8 mouse cellular contexts compared by ENCODE assay signal in the genomic region with DNA sequence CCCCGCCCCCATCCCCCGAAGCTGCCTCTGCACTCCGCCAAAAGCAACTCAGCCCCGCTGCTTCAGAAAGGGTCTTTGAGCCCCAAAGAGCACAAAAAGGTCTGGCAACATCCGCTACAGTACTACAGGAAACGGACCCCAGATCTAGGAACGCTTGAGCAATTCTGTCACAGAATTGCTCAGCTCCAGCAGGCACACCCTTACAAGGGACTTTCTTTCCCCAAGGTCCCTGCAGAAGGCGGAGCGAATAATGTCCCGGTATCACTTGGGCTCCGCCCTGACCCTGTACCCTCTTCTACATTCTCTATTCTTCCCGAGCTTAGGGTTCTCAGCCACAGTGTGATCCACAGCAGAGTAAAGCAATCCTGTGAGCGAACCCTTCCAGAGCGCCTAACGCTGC. TPM values are rescaled to one million over a fixed set of nuclear protein-coding genes. Genes with fewer than 3 reads are reported as not detected.
DNase-seq lines count a peak whose midpoint lies in the region; ATAC-seq and TF ChIP-seq lines count a peak whose summit lies in the region.

No protein-coding gene starts in this region.

- H3K36me3 ChIP-seq in forebrain, postnatal 0 days (ENCODE audit: insufficient read depth): peaks cover 6% of the 10 kb centered on the region
- H3K36me3 ChIP-seq in limb, embryonic 14.5 days (ENCODE audit: control insufficient read depth, insufficient read depth, low read length): peaks cover 19% of the 10 kb centered on the region
- peaks cover 14% of the 10 kb centered on the region for H3K36me3 ChIP-seq in neural tube, embryonic 12.5 days

- no peak for DNase-seq in frontal cortex, adult 2 months (ENCODE audit: extremely low spot score in 1 of 2, low spot score in 1 of 2)
- no peak for DNase-seq in forebrain, postnatal 0 days
- DNase-seq in limb, embryonic 14.5 days (ENCODE audit: low spot score): no peak
- no peak for DNase-seq in thymus, postnatal 0 days (ENCODE audit: low spot score)
- DNase-seq in left cerebral cortex, adult 11 months (ENCODE audit: low spot score): no peak

- H3K9ac ChIP-seq in forebrain, postnatal 0 days: peak overlapping the region; percentile 53
- H3K9ac ChIP-seq in limb, embryonic 14.5 days (ENCODE audit: low read depth, low read length, severe bottlenecking): peak overlapping the region; percentile 43; the same call in 1 of the 2 replicates
- H3K9ac ChIP-seq in neural tube, embryonic 12.5 days: 0 out of 2 replicates have a peak overlapping the region, but pooled peaks have one; percentile 26

- ATAC-seq in frontal cortex, adult (ENCODE audit: low TSS enrichment): peak; percentile 3; the same call in 1 of the 2 replicates
- peak; percentile 10 for ATAC-seq in CD4-positive, CD25-positive, alpha-beta regulatory T cell, adult 4 months
- no peak; the same call in 1 of the 2 replicates for ATAC-seq in forebrain, postnatal 0 days
- peak; percentile 16 for ATAC-seq in limb, embryonic 14.5 days (ENCODE audit: low FRiP score, low read depth)
- peak; percentile 17 for ATAC-seq in neural tube, embryonic 12.5 days (ENCODE audit: low FRiP score, low read depth)

- no peak for TF ChIP-seq POLR2A in limb, embryonic 14.5 days (IDR thresholded peaks at IDR 0.05; ENCODE audit: borderline replicate concordance, extremely low read depth, insufficient read depth, insufficient read length)

- peak overlapping the region; percentile 52 for H3K4me3 ChIP-seq in forebrain, postnatal 0 days (ENCODE audit: low read depth, low read length)
- H3K4me3 ChIP-seq in limb, embryonic 14.5 days (replicated peaks; ENCODE audit: low read length): peak overlapping the region; percentile 55
- peak overlapping the region; percentile 56 for H3K4me3 ChIP-seq in neural tube, embryonic 12.5 days

- no peaks in the 10 kb centered on the region for H3K4me1 ChIP-seq in forebrain, postnatal 0 days (ENCODE audit: insufficient read depth)
- H3K4me1 ChIP-seq in limb, embryonic 14.5 days (ENCODE audit: control insufficient read depth, insufficient read depth, low read length): no peaks in the 10 kb centered on the region
- peaks cover 7% of the 10 kb centered on the region; the same call in 1 of the 2 replicates for H3K4me1 ChIP-seq in neural tube, embryonic 12.5 days

- H3K9me3 ChIP-seq in forebrain, postnatal 0 days (ENCODE audit: low read length): no peaks in the 10 kb centered on the region
- no peaks in the 10 kb centered on the region for H3K9me3 ChIP-seq in limb, embryonic 14.5 days (ENCODE audit: control insufficient read depth, low read length)
- no peaks in the 10 kb centered on the region for H3K9me3 ChIP-seq in neural tube, embryonic 12.5 days

- H3K4me2 ChIP-seq in forebrain, postnatal 0 days (ENCODE audit: low read depth): peak overlapping the region; percentile 61
- H3K4me2 ChIP-seq in limb, embryonic 14.5 days (replicated peaks; ENCODE audit: low read depth, low read length, severe bottlenecking): peak overlapping the region; percentile 52
- peak overlapping the region; percentile 66 for H3K4me2 ChIP-seq in neural tube, embryonic 12.5 days (replicated peaks)

- peak overlapping the region; percentile 92 for H3K27ac ChIP-seq in forebrain, postnatal 0 days (ENCODE audit: low read depth, low read length)
- H3K27ac ChIP-seq in limb, embryonic 14.5 days (replicated peaks; ENCODE audit: low read depth, low read length): peak overlapping the region; percentile 83
- H3K27ac ChIP-seq in neural tube, embryonic 12.5 days: no peak overlapping the region

- no peak for TF ChIP-seq CTCF in forebrain, postnatal 0 days (IDR thresholded peaks at IDR 0.05; ENCODE audit: low read depth)

- 28% methylated on average over 15 of the region's 15 CpGs for WGBS in forebrain, postnatal 0 days
- 15% methylated on average over 15 of the region's 15 CpGs for WGBS in limb, embryonic 14.5 days
- 16% methylated on average over 14 of the region's 15 CpGs for WGBS in neural tube, embryonic 12.5 days

- no peaks in the 10 kb centered on the region for H3K27me3 ChIP-seq in forebrain, postnatal 0 days (ENCODE audit: insufficient read depth, low read length)
- H3K27me3 ChIP-seq in limb, embryonic 14.5 days (ENCODE audit: control insufficient read depth, insufficient read depth, low read length): no peaks in the 10 kb centered on the region
- no peaks in the 10 kb centered on the region for H3K27me3 ChIP-seq in neural tube, embryonic 12.5 days (replicated peaks)

RNA-seq across cellular contexts. Expression of a gene that starts 2.9 kb away (rescaled TPM):
- 131 and 166 TPM in 2 replicates for polyA plus RNA-seq in frontal cortex, adult 2 months (2012; rRNA removed)
- 100 to 1,000 TPM; 199 to 249 TPM for polyA plus RNA-seq in CD4-positive, CD25-positive, alpha-beta regulatory T cell, adult 4 months (2017; shearing (Covaris generic))
- total RNA-seq in forebrain, postnatal 0 days (2014; rRNA removed): 327 and 336 TPM in 2 replicates
- polyA plus RNA-seq in forebrain, postnatal 0 days (2015; fragmentation: Nextera tagmentation; extraction: Ambion mirVana): 35.5 and 45.1 TPM in 2 replicates
- 573 and 611 TPM in 2 replicates for polyA plus RNA-seq in limb, embryonic 14.5 days (2012; rRNA removed)
- 335 and 363 TPM in 2 replicates for polyA plus RNA-seq in limb, embryonic 14.5 days (2014; fragmentation: Nextera tagmentation; extraction: Ambion mirVana)
- 158 and 170 TPM in 2 replicates for polyA plus RNA-seq in neural tube, embryonic 12.5 days (2016; fragmentation: Nextera tagmentation; extraction: Ambion mirVana)
- 108 and 110 TPM in 2 replicates for polyA plus RNA-seq in thymus, postnatal 0 days (2015; fragmentation: Nextera tagmentation; extraction: Ambion mirVana)

RNA-seq across cellular contexts. Expression of a gene that starts 7.8 kb away (rescaled TPM):
- polyA plus RNA-seq in frontal cortex, adult 2 months (2012; rRNA removed): 45.2 and 45.8 TPM in 2 replicates
- 10 to 100 TPM; 35.0 to 53.2 TPM for polyA plus RNA-seq in CD4-positive, CD25-positive, alpha-beta regulatory T cell, adult 4 months (2017; shearing (Covaris generic))
- total RNA-seq in forebrain, postnatal 0 days (2014; rRNA removed): 51.6 and 73.2 TPM in 2 replicates
- polyA plus RNA-seq in forebrain, postnatal 0 days (2015; fragmentation: Nextera tagmentation; extraction: Ambion mirVana): 16.9 and 21.0 TPM in 2 replicates
- 107 and 143 TPM in 2 replicates for polyA plus RNA-seq in limb, embryonic 14.5 days (2012; rRNA removed)
- polyA plus RNA-seq in limb, embryonic 14.5 days (2014; fragmentation: Nextera tagmentation; extraction: Ambion mirVana): 28.0 and 30.4 TPM in 2 replicates
- polyA plus RNA-seq in neural tube, embryonic 12.5 days (2016; fragmentation: Nextera tagmentation; extraction: Ambion mirVana): 16.5 and 18.2 TPM in 2 replicates
- polyA plus RNA-seq in thymus, postnatal 0 days (2015; fragmentation: Nextera tagmentation; extraction: Ambion mirVana): 19.6 and 22.5 TPM in 2 replicates

RNA-seq across cellular contexts. Expression of a gene that starts 23.9 kb away (rescaled TPM):
- 698 and 796 TPM in 2 replicates for polyA plus RNA-seq in frontal cortex, adult 2 months (2012; rRNA removed)
- polyA plus RNA-seq in CD4-positive, CD25-positive, alpha-beta regulatory T cell, adult 4 months (2017; shearing (Covaris generic)): 1,000 to 10,000 TPM in 1 of 2 experiments, 100 to 1,000 TPM in 1; 597 to 1,460 TPM
- 2,018 and 2,171 TPM in 2 replicates for total RNA-seq in forebrain, postnatal 0 days (2014; rRNA removed)
- polyA plus RNA-seq in forebrain, postnatal 0 days (2015; fragmentation: Nextera tagmentation; extraction: Ambion mirVana): 467 and 512 TPM in 2 replicates
- 2,306 and 2,672 TPM in 2 replicates for polyA plus RNA-seq in limb, embryonic 14.5 days (2012; rRNA removed)
- polyA plus RNA-seq in limb, embryonic 14.5 days (2014; fragmentation: Nextera tagmentation; extraction: Ambion mirVana): 939 and 993 TPM in 2 replicates
- polyA plus RNA-seq in neural tube, embryonic 12.5 days (2016; fragmentation: Nextera tagmentation; extraction: Ambion mirVana): 527 and 575 TPM in 2 replicates
- polyA plus RNA-seq in thymus, postnatal 0 days (2015; fragmentation: Nextera tagmentation; extraction: Ambion mirVana): 838 and 891 TPM in 2 replicates

RNA-seq across cellular contexts. Expression of a gene that starts 35.0 kb away (rescaled TPM):
- polyA plus RNA-seq in frontal cortex, adult 2 months (2012; rRNA removed): 95.1 and 109 TPM in 2 replicates
- 10 to 100 TPM; 54.0 to 68.6 TPM for polyA plus RNA-seq in CD4-positive, CD25-positive, alpha-beta regulatory T cell, adult 4 months (2017; shearing (Covaris generic))
- 54.5 and 80.6 TPM in 2 replicates for total RNA-seq in forebrain, postnatal 0 days (2014; rRNA removed)
- polyA plus RNA-seq in forebrain, postnatal 0 days (2015; fragmentation: Nextera tagmentation; extraction: Ambion mirVana): 45.7 and 58.1 TPM in 2 replicates
- polyA plus RNA-seq in limb, embryonic 14.5 days (2012; rRNA removed): 99.7 and 116 TPM in 2 replicates
- polyA plus RNA-seq in limb, embryonic 14.5 days (2014; fragmentation: Nextera tagmentation; extraction: Ambion mirVana): 64.0 and 70.6 TPM in 2 replicates
- 86.7 and 93.3 TPM in 2 replicates for polyA plus RNA-seq in neural tube, embryonic 12.5 days (2016; fragmentation: Nextera tagmentation; extraction: Ambion mirVana)
- polyA plus RNA-seq in thymus, postnatal 0 days (2015; fragmentation: Nextera tagmentation; extraction: Ambion mirVana): 66.0 and 71.6 TPM in 2 replicates

RNA-seq across cellular contexts. Expression of a gene that starts 35.4 kb away (rescaled TPM):
- 3.7 and 4.8 TPM in 2 replicates for polyA plus RNA-seq in frontal cortex, adult 2 months (2012; rRNA removed)
- 10 to 100 TPM; 23.0 to 31.1 TPM for polyA plus RNA-seq in CD4-positive, CD25-positive, alpha-beta regulatory T cell, adult 4 months (2017; shearing (Covaris generic))
- 1.3 and 2.2 TPM in 2 replicates for total RNA-seq in forebrain, postnatal 0 days (2014; rRNA removed)
- 3.1 and 3.4 TPM in 2 replicates for polyA plus RNA-seq in forebrain, postnatal 0 days (2015; fragmentation: Nextera tagmentation; extraction: Ambion mirVana)
- 20.2 and 24.3 TPM in 2 replicates for polyA plus RNA-seq in limb, embryonic 14.5 days (2012; rRNA removed)
- polyA plus RNA-seq in limb, embryonic 14.5 days (2014; fragmentation: Nextera tagmentation; extraction: Ambion mirVana): 12.8 and 14.4 TPM in 2 replicates
- 3.9 and 5.7 TPM in 2 replicates for polyA plus RNA-seq in neural tube, embryonic 12.5 days (2016; fragmentation: Nextera tagmentation; extraction: Ambion mirVana)
- polyA plus RNA-seq in thymus, postnatal 0 days (2015; fragmentation: Nextera tagmentation; extraction: Ambion mirVana): 8.1 and 9.0 TPM in 2 replicates
